Mouse (Mus musculus) spleen, postnatal 36 days (tissue): ENCODE measurements at regions not wholly inside any gene's neighbourhood (a gene's known extent, or its start where the extent isn't known, plus 50 kb on each side); places are given as distances from the start of the nearest gene placed in this dataset.

ENCODE experiments used
- DNase-seq, 2 experiments: peaks; one replicate each; pipeline ENCODE4 v3.0.0; 2022; ENCODE audit warnings: low spot score in 2 of 2, mixed read lengths in 1 of 2

DNA sequence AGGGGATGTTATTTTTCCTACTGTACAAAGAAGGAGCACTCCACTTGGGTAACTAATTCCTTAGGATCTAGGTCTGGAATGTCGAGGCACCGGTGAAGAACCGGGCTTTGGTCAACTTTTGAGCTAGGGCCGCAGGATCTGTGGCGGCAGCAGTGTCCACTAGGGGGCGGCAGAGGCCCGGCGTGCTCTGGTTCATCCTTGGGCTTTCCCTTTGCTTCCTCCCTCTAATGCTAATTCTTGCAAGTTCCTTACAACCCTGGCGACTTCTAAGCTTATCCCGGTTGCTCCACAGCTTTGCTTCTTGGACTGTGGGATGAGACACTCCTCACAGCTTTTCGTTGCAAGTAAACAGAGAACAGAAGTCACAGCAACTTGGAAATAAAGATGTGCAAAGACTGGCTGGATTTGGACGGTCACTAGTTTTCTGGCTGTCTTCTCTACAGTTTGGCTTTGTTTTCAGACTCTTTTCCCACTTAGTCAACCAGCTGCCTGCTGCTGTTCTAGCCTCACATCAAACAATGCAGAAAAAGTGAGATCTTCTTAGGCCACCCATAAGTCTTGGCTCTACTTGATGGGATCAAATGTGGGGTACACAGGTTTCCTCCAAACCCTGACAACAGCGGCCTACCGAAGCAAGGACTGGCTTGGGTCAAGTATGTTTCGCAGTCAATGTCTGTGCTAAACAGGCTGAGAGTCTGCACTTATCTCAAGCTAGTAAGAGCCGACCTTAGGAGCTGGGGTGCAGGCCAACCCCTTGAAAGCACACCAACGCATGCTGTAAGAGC, 51.2 kb upstream of the Tmem72 start:
- peak; percentile 22 for DNase-seq

DNA sequence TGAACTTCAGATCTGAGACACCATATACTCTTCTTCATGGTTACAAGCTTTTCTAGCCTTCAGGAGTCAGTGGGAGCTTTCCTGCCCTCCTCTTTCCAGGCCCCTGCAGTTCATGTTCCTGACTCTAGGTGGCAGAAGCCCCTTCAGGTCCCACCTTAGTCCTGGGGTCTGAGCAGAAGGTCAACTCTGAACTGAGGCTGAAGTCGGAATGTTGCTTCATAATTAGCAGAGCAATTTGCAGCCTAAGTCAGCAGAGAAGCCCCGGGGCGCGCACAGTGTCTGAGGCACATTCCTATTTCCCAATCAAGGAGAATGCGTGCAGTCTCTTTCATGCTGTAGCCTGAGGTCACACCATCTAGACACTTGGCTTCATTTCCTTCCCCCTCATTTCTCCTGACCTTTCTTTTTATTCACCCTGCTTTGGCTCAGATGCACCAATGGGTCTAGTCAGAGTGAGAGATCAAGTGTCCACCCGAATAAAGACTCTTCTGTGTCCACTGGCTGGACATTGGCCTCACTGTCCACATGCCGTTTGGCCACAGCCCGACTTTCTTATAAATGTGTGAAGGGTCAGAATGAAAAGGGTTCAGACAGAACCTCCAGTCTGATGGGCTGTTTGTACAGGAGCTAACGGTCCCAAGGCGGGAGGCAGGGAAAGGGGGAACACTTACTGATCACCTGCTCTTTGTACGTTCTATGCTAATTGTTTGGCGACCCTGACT, 58.4 kb upstream of the Tmem72 start:
- DNase-seq: no peak

DNA sequence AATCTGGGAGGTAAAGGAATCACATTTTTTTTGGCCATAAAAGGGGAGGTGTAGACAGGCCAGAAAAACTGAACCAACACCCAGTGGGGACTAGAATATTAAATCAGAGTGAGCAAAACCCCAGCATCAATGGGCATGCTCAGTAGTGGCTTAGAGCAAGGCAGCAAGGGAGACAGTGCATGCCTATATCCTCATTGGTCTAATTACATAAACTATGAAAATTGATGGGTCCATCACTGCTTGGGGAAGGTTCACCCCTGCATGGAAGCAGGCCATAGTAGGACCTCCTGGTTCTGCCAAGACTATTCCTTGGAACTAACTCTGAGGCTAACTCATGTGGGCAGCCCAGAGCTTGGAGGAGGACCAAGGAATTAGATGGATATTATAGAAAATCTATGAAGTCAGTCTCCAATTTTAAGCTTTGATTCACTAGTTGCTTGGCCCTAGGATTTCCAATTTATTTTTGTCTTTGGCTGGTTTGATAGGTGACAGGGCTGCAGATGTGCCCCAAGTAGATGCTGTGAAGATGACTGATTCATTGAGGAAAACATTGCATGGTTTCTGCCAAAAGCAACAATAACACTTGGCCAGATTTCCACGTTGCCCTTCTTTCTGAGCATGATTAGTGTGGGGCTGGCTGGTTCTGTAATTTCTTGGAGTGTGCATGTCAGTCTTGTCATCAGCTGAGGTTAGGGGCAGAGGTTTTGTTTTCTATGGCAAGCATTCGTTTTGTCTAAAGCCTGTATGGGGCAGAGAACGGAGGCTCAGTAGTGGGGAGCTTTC, 70.0 kb upstream of the Tmem72 start:
- no peak for DNase-seq

DNA sequence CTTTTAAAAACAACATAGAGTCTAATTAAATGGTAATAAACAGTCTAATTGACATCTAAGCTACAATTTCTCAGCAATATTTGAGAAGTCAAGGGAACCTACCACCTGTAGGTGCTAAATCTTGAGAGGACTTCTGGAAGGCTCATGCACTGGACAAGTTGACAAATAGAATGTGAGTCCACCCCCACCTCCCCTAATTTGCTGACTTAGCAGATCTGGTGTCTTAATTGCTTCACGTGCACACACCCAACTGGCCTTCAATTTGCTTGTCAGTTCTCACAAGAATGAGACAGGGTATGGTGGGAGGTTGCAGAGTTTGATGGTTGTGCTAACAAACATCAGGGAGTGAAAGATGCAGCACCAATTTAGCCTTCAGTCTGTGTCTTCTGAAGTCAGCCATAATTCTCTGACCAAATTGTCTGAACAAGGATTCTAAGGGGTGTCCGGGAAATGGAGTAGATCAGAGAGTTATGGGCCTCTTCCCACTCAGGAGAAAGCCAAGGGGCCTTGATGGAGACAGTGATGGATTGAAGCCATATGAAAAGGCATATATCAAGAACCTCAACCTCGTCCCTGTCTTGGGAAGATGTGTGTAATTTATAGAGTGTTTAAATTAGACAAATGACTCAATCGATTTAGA, 76.7 kb upstream of the Tmem72 start:
- no peak for DNase-seq

DNA sequence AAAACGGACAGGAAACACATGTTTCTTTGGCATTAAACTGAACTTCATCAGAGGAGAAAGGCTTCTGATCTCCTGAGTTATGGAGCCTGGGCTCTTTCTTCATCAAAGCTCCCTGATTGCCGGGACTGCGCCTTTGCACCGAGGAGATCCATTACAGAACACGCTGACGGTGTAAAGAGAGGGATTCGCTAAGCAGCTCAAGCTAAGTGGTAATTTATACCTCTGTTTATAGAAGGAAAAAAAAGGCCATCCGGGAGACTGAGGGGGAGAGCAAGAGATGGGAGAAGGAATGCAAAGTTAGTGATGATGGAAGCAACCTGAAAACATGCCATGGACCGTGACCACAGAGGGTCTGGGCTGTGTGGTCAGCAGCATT, 77.2 kb upstream of the Tmem72 start:
- DNase-seq: no peak

DNA sequence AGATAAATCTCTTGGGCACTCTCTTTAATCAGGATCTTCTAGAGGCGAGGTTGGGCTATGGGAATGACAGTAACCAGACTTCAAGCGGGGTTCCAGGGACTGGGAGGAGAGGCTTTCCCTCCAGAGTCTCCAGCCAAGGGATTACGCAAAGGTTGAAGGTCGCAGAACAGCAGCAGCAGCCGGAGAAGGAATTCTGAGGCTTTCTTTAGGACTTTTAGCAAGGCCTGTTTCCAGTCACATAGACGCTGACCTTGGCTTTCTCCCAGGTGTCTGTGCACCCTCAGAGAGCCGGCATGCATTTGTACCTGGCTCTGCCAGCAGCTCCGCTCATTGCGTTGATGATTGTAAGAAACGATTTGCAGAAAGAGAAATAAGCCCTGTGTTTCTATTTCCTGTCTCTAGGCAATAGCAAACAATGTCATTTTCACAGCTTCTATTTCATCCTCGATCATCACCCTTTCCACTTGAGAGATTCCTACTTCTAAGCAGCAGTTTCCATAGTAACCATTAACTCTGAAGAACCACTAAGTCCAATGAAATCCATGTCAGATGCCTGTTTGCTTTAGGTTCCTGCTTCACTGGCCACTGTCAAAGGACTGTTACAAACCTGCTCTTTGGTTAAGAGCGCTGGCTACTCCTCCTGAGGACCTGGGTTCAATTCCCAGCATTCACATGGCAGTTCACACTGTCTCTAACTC, 104.7 kb upstream of the Tmem72 start:
- DNase-seq: no peak

DNA sequence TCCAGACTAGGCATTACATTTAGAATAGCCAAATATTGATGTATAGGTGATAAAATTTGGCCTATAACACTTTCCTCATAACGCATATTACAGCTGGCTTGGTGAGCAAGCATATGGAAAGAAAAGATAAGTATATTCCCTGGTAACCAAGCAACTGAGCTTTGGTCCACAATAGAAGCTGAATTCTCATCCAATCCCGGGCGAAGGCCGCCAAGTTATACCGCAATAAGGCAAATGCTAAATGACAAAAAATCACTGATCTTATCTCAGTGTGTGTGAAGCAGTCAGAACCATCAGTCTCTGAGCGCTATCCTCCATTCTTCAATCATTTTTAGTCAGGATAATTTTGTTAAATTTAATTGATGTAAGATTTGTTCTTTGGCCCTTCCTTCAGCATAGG, 105.9 kb upstream of the Tmem72 start:
- DNase-seq: no peak

DNA sequence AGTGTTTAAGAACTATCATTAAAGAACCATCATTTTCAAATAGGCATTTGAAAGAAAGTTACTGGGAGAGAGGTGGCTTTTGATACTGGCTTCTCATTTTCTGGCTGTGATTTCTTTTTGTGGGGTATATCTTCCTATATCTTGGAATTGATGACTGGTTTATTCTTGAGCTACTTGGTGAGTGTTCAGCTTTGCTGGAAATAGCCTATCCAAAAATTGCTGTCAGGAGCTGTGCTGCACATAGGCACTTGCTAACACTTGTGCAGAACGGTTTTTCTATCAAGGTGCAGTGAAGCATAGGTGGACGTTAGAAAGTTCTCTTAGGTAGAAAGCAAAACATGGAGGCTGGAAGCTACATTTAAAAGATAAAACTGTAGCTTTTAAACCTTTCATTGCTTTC, 108.9 kb upstream of the Tmem72 start:
- DNase-seq: no peak

DNA sequence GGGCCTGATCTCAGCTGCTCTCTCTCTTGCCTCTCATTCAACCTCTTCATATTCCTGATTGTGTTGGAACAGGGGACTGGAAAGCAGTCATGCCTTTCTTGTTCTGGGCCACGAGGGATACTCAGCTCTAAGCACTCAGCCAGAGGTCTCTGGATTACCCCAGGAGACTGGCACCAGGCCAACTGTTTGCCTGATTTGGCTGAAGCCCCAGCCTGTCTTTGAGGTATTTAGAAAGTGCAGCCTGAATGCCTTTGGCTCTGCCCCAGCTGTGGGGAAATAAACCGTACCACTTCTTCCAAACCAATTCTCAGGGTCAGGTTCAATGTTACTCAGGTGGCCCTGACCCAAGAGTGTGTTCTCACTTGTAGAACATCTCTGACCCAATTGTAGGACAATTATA, 112.6 kb upstream of the Tmem72 start:
- DNase-seq: peak in 1 of 2 experiments; percentile 5

DNA sequence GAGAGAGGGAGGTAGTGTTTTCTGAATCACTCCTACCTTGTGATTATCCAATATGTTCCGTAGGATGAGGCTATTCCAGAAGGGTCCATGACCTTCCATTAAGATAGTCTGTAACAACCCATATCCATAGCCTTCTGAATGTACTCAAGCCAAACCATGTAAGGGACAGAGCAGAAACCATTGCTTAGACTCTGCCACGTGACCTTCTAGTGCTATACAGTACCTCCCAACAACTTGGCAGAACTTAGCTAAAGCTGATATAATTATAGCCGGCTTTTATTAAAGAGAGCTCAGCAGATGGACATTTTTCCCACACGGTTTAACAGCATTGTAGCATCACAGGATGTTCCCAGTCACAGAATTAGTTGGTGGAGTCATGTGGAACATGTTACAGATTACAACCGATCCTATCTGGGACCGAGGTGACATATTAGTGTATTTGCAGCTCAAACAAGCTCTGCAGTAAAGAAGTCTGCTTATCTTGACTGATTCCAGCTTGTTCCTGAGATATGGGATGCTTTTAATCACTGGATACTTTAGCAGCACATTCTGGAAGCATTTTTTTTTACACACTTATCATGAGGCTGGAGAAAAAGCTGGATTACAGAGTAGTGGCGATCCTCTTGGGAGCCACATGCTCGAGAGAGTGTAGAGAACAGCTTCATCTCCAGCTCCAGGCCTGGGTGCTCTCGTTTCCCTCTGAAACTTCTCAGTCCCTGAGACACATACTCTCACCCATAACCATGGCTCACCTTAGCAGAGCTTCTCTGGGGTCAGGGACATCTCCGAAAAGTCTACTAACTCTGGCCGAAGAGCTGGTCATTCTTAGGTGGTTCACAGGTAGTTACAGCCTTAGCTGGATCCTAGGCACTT, 129.5 kb upstream of the Tmem72 start:
- no peak for DNase-seq

DNA sequence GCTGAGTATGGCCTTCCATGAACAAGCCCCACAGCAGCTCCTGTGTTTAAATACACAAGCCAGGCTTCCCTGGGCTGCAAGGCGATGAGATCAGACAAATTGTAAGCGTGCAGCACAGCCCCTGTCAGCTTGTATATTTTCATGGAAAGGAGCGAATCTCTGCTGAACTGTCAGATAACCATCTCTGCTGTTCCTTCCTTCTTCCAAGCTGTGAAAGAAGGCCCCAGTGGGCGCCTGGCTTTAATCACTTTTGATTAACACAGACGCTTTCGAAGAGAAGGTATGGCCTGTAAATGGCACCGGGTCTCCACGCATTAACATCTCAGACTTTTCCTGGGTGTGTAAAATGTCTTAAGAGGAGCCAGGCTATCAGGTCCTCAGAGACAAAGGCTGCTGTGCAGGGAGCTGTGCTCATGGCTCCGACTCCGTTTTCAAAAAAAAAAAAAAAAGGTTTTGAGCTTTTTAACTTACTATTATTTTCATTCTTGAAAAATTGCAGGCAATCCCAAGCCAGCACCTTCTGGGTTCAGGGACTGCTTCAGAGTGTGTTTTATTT, 131.9 kb upstream of the Tmem72 start:
- DNase-seq: no peak

DNA sequence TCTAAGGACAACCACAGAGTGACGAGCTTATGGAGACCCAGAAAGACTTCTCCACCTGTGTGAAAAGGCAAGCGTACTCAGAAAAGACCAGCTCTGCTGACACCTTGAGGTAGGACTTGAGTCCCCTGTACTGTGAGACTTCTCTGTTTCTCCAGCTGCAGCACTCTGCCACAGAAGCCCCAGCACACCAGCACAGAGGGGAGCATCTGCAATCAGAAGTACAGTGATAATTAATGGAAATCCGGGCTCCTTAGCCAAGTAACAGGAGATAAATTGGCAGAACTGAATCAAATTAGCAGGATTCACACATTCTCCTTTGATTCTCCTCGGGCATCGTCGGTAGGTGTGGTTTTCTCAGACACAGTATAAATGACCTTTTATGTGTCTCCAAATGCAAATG, 137.3 kb upstream of the Tmem72 start:
- DNase-seq: no peak

DNA sequence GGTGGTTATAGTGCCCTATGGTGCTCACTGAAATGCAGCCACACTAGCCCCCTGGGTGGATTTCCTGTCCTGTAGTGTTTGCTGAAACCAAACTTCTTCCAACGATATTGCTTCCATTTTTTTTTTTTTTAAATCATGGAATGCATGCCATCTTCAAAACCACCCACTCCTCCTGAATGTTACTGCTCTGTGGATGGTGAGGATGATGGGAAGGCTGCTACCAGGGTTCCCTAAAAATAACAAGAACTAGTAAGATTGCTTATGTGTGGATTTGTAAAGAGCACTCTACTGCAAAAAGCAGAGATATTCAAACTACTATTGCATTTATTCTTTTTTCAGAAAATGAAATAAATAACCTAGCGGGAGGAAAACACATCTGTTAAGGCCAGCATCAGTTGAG, 139.4 kb upstream of the Tmem72 start:
- DNase-seq: no peak

DNA sequence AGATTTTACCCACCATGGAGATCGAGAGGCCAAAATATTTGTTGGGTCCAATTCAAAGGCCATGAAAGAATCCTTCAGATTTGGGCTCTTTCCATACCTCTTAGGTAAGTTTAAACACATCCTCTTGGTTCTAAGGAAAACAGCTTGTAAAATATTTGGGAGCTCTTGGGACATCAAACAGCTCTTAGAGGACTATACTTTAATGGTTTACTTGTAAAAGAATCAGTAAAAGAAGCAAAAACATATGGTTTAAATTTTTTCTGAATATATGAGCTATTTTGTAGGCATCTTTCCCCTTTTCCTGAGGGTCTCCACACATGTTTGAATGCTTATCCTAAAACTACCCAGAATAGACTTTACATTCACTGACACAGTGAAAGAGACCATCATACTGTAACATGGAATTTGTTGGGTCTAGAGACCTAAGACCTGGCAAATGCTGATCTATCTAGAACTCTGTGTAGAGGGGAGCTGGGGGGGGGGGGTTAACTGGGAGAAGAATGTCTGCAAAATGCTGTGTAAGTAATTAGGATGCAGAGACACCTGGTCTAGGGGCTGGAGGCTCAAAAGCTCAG, 140.3 kb upstream of the Tmem72 start:
- no peak for DNase-seq

DNA sequence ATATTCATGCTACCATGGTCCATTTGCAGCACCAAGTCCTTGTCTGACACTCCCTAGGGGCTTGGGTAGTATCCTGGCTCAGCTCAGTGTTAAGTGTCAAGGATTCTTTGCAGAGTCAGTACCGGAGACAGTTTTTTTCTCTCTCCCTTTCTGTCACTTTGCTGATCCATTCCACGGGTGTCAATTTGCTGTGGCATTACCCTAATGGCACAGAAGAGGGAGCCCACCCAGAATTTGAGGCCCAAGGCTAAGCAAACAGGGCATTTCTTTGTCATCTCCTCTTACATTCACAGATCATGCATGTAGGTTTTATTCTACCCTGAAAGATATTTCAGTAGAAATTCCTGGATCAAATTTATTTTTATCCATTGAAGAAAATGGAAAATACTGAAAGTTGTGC, 146.4 kb upstream of the Tmem72 start:
- DNase-seq: no peak

DNA sequence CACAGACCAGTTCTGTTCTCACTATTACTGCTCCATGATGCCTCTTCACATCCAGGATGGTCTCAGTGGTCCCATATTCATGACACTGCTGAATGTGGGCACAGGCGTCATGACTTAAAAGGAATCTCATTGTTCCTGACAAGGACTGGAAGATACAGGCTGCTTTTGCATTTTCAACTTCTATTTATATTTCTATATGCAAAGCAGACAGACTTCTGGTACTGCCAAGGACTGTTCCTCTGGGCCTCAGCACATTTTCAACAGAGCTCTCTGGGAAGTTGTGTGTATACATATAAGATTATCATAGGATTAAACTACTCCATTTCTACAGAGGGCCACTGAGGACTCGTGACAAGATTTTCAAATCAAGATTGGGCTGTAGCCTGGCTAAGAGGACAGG, 146.9 kb upstream of the Tmem72 start:
- DNase-seq: no peak

DNA sequence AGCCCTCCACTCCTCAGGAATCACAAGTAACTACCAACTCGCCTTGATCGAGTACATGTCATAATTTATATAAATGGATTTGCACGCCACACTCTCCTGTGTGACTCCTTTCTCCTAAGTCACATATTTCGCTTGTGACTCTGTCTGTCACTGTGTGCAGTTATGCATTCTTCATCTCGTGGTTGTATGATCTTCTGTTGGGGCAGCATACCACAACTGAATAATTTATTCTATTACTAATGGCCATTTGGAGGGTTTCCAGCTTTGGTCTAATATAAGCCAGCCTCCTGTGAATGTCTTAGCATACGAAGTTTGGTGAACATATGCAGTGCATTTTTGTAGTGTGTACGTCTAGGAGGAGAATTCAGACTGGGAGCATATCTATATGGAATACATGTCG, 176.6 kb upstream of the Tmem72 start:
- DNase-seq: no peak

DNA sequence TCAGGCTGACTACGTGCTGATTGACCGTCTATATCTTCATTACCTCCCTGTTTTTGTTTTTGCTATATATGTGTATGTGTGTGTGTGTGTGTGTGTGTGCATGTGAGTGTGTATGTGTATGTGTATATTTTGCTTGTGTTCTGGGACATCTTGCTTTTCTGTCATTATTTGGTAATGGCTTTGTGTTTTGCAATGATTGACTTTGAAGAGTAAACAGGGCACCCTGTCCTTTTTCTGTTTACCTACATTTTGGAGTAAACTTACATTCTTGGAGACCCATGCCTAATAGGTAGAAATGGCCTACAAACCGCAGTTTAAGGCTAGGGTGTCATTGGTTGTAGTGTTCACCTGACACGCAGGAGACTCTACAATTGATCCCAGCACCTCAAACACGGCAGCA, 177.5 kb upstream of the Tmem72 start:
- DNase-seq: no peak

DNA sequence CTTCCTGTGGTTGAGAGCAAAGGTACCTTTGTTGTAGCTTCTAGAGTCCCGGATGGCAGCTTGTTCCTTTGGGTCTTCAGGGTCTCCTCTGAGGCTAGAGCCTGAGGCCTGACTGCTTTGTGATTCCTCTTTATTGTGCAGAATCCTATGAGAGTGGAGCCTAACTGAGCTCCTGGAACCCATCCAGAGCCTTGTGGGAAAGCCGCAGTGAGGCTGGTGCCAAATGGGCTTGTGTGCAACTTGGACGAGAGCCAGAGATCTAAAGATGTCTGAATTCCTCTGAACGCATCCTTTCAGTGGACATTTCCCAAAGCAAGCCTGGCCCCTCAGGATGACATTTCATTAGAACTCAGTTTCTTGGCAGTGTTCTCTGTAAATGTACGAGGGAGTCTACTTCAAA, 178.4 kb upstream of the Tmem72 start:
- no peak for DNase-seq

DNA sequence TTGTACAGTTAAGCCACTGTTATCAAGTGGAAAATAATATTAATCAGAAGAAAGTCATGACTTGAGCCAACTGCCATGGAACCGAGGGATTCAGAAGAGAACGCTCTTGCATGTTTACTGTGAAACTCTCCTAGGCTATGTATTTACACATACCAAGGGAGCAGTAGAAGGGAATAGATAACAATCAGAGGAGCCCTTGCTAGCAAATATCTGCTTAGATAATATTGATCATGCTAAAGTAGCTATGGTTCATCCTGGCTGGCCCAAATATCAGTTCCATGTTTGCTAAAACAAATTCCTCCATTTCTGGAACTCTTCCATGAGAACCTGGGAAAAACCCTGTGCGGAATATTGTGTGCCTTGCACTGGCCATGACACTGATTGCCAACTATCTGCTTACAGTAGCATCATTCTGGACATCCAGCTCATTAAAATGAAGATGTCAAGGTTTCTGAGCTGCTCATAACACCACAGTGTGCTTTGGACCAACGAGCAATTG, 179.5 kb upstream of the Tmem72 start:
- no peak for DNase-seq
